Mouse (Mus musculus) neural tube, embryonic 11.5 days (tissue): ENCODE data around the gene Rab33b. TPM values are rescaled to one million over a fixed set of nuclear protein-coding genes. Genes with fewer than 3 reads are reported as not detected.
A peak's percentile ranks its signal among the peaks of the same experiment; 100 is the strongest.
"Not testable (repeated sequence)": the region's sequence is repeated elsewhere in the genome, so short reads cannot be mapped to it uniquely, and the experiment has no call there.

Experiments used
- ATAC-seq: fragments of 200-750 bp; cut with Nextera tagmentation; 2 replicates; pipeline ENCODE4 v1.8.0; 2017; ENCODE audit warnings: moderate number of reproducible peaks, mild to moderate bottlenecking, moderate TSS enrichment, moderate library complexity; ENCODE audit not compliant: insufficient read depth, low FRiP score, low TSS enrichment
- DNase-seq: peaks from one replicate; pipeline ENCODE4 v3.0.0-alpha.2; 2015; ENCODE audit warnings: low spot score
- H3K27ac ChIP-seq: fragments of 300-500 bp; sonication (generic); 2 replicates; pipeline ENCODE4 v1.5.1; 2014; ENCODE audit warnings: low read depth, mild to moderate bottlenecking, low read length
- H3K27me3 ChIP-seq: fragments of 300-500 bp; sonication (generic); 2 replicates; pipeline ENCODE4 v1.6.1; 2014; ENCODE audit warnings: mild to moderate bottlenecking, low read length, mixed read lengths; ENCODE audit not compliant: control insufficient read depth, insufficient read depth
- H3K36me3 ChIP-seq: fragments of 300-500 bp; sonication (generic); 2 replicates; pipeline ENCODE4 v1.6.1; 2014; ENCODE audit warnings: mild to moderate bottlenecking, low read length, moderate library complexity, mixed read lengths; ENCODE audit not compliant: control insufficient read depth, insufficient read depth
- H3K4me1 ChIP-seq: fragments of 300-500 bp; sonication (generic); 2 replicates; pipeline ENCODE4 v1.6.1; 2014; ENCODE audit warnings: low read length, mixed read lengths; ENCODE audit not compliant: control insufficient read depth, insufficient read depth
- H3K4me2 ChIP-seq: fragments of 300-500 bp; sonication (generic); 2 replicates; pipeline ENCODE4 v1.6.1; 2014; ENCODE audit warnings: low read depth, mild to moderate bottlenecking, moderate library complexity
- H3K4me3 ChIP-seq: fragments of 300-500 bp; sonication (generic); 2 replicates; pipeline ENCODE4 v1.5.1; 2014; ENCODE audit warnings: low read depth, low read length
- H3K9ac ChIP-seq: fragments of 300-500 bp; sonication (generic); 2 replicates; pipeline ENCODE4 v1.6.1; 2014; ENCODE audit warnings: mild to moderate bottlenecking, low read length
- H3K9me3 ChIP-seq: fragments of 300-500 bp; sonication (generic); 2 replicates; pipeline ENCODE4 v1.6.1; 2016; ENCODE audit warnings: low read length; ENCODE audit not compliant: control insufficient read depth
- WGBS: fragments of 180-500 bp; shearing (Covaris S2); extraction: QIAGEN DNeasy Blood & Tissue Kit; methylation state at CpG from one replicate; pipeline ENCODE4 v1.1.7; 2014; 5-methylcytosine and 5-hydroxymethylcytosine counted together
- polyA plus RNA-seq: library from polyadenylated mRNA; unstranded; fragments of >200 nt; fragmentation: Nextera tagmentation; extraction: Ambion mirVana; gene quantifications from 2 replicates; pipeline ENCODE4 v1.2.1, GENCODE M21; 2014

The Rab33b gene
- polyA plus RNA-seq, result 13.4 and 14.7 TPM in 2 replicates

GRCm38 (mm10) chr3:51483741-51484359 lies at the start of gene Rab33b:
Rab33b (plus strand) TSS chr3:51483920.
- H3K4me3 ChIP-seq, result peak within 1 kb of the TSS; percentile 70
- WGBS, result under 1% methylated on average over 64 of the region's 70 CpGs
- peak within 1 kb of the TSS; percentile 92 for H3K4me2 ChIP-seq
- H3K9ac ChIP-seq, result peak within 1 kb of the TSS; percentile 86
- H3K36me3 ChIP-seq, result no peaks in the 10 kb centered on the region
- H3K27ac ChIP-seq, result peak within 1 kb of the TSS; percentile 90
- no peaks in the 10 kb centered on the region for H3K27me3 ChIP-seq
- H3K9me3 ChIP-seq, result no peaks in the 10 kb centered on the region
- peak; percentile 91 for ATAC-seq
- peaks cover 8% of the 10 kb centered on the region for H3K4me1 ChIP-seq
- peak; percentile 98 for DNase-seq

- not testable (repeated sequence) for H3K4me1 ChIP-seq, H3K4me2 ChIP-seq, DNase-seq, H3K9me3 ChIP-seq, H3K27me3 ChIP-seq, H3K36me3 ChIP-seq, H3K27ac ChIP-seq, H3K9ac ChIP-seq, ATAC-seq, H3K4me3 ChIP-seq
- WGBS, result 91% methylated on average over 5 of the region's 5 CpGs
These were observed 49.4 kb upstream of the Rab33b start for GRCm38 (mm10) chr3:51434364-51434763.

- ATAC-seq, result no peak
- WGBS, result 91% methylated on average over 3 of the region's 3 CpGs
These were observed 48.7 kb upstream of the Rab33b start for GRCm38 (mm10) chr3:51434871-51435595.

GRCm38 (mm10) chr3:51468530-51468929 lies 15.2 kb upstream of the Rab33b start:
- Histone ChIP-seq H3K27ac (no peak overlapping the region), H3K9ac (no peak overlapping the region), H3K4me3 (no peak overlapping the region), H3K27me3 (no peaks in the 10 kb centered on the region), H3K4me2 (no peak overlapping the region), H3K36me3 (peaks cover 5% of the 10 kb centered on the region), H3K4me1 (no peaks in the 10 kb centered on the region), H3K9me3 (no peaks in the 10 kb centered on the region)
- WGBS, result 93% methylated on average over 2 of the region's 2 CpGs
- no peak for DNase-seq
- ATAC-seq, result no peak

More at GRCm38 (mm10) chr3:51434871-51435595, 48.7 kb upstream of the Rab33b start:
- Histone ChIP-seq H3K27me3 (no peaks in the 10 kb centered on the region), H3K9me3 (no peaks in the 10 kb centered on the region), H3K4me3 (no peak overlapping the region), H3K4me1 (no peaks in the 10 kb centered on the region), H3K36me3 (peaks cover 2% of the 10 kb centered on the region; the same call in 1 of the 2 replicates), H3K27ac (no peak overlapping the region), H3K4me2 (no peak overlapping the region), H3K9ac (no peak overlapping the region)
- no peak for DNase-seq

GRCm38 (mm10) chr3:51475706-51476105 lies 8.0 kb upstream of the Rab33b start:
- Histone ChIP-seq H3K27ac (no peak overlapping the region), H3K4me2 (no peak overlapping the region), H3K9ac (no peak overlapping the region), H3K27me3 (no peaks in the 10 kb centered on the region), H3K4me3 (no peak overlapping the region), H3K4me1 (no peaks in the 10 kb centered on the region), H3K9me3 (no peaks in the 10 kb centered on the region), H3K36me3 (peaks cover 3% of the 10 kb centered on the region)
- no peak for DNase-seq
- 87% methylated on average over 4 of the region's 4 CpGs for WGBS
- no peak for ATAC-seq

- 61% methylated on average over 2 of the region's 2 CpGs for WGBS
- no peak overlapping the region for H3K27ac ChIP-seq
- DNase-seq, result no peak
- H3K4me2 ChIP-seq, result no peak overlapping the region
- H3K4me1 ChIP-seq, result peaks cover 4% of the 10 kb centered on the region
- H3K4me3 ChIP-seq, result no peak overlapping the region
- H3K9me3 ChIP-seq, result no peaks in the 10 kb centered on the region
- ATAC-seq, result no peak
- no peak overlapping the region for H3K9ac ChIP-seq
- no peaks in the 10 kb centered on the region for H3K27me3 ChIP-seq
- no peaks in the 10 kb centered on the region for H3K36me3 ChIP-seq
These were observed 3.8 kb upstream of the Rab33b start for GRCm38 (mm10) chr3:51479893-51480292.

- ATAC-seq, result no peak
- no peak overlapping the region for H3K4me3 ChIP-seq
These were observed 2.7 kb upstream of the Rab33b start for GRCm38 (mm10) chr3:51481059-51481458.

GRCm38 (mm10) chr3:51481881-51482280 lies 1.8 kb upstream of the Rab33b start:
- Histone ChIP-seq H3K27me3 (no peaks in the 10 kb centered on the region), H3K9me3 (no peaks in the 10 kb centered on the region), H3K9ac (no peak overlapping the region), H3K4me2 (no peak overlapping the region), H3K27ac (no peak overlapping the region), H3K4me3 (no peak overlapping the region), H3K36me3 (no peaks in the 10 kb centered on the region), H3K4me1 (peaks cover 8% of the 10 kb centered on the region)
- ATAC-seq (no peak), DNase-seq (no peak)
- WGBS, result 61% methylated on average over 3 of the region's 3 CpGs

More at GRCm38 (mm10) chr3:51481059-51481458, 2.7 kb upstream of the Rab33b start:
- peak; percentile 53 for DNase-seq
- no peak overlapping the region for H3K27ac ChIP-seq
- no peak overlapping the region for H3K9ac ChIP-seq
- no peaks in the 10 kb centered on the region for H3K36me3 ChIP-seq
- no peaks in the 10 kb centered on the region for H3K9me3 ChIP-seq
- H3K4me2 ChIP-seq, result no peak overlapping the region
- no peaks in the 10 kb centered on the region for H3K27me3 ChIP-seq
- H3K4me1 ChIP-seq, result peaks cover 8% of the 10 kb centered on the region

GRCm38 (mm10) chr3:51482781-51483180 lies 939 bp upstream of the Rab33b start:
- Histone ChIP-seq H3K9me3 (no peaks in the 10 kb centered on the region), H3K36me3 (no peaks in the 10 kb centered on the region), H3K4me2 (peak overlapping the region; percentile 92), H3K27me3 (no peaks in the 10 kb centered on the region), H3K27ac (no peak overlapping the region), H3K4me1 (peaks cover 8% of the 10 kb centered on the region), H3K4me3 (peak overlapping the region; percentile 70; the same call in 1 of the 2 replicates), H3K9ac (no peak overlapping the region)
- ATAC-seq (no peak), DNase-seq (no peak)
- 81% methylated on average over 3 of the region's 3 CpGs for WGBS
